ENCODE assay signal across 15 mouse cellular contexts in the genomic region with DNA sequence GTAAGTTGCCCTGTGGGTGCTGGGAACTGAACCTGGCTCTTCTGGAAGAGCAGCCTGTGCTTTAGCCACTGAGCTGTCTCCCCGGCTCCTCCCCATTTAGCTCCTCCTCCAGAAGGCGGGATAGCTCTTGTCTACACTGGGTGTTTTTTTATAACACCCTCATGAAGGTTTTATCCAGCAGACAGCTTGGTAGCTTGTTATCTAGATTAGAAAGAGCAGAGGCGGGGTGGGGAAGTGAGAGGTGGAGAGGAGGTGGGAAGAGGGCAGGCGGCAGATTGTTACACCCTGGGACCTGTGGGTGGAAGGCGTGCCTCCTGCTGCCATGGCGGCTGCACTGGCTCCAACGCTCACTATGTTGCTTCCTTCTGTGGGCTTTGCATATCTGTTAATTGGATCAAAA. TPM values are rescaled to one million over a fixed set of nuclear protein-coding genes. Genes with fewer than 3 reads are reported as not detected.
DNase-seq lines count a peak whose midpoint lies in the region; ATAC-seq and TF ChIP-seq lines count a peak whose summit lies in the region.
"Had no signal": no experiment of that assay in that cellular context is flagged by ENCODE, and none has a peak within 500 bp of the region (broad histone marks: within the 10 kb centered on the region; RNA-seq: fewer than 3 reads in every experiment).

No protein-coding gene starts in this region.

- H3K27ac ChIP-seq in layer of hippocampus, adult 2 months: no peak overlapping the region
- H3K27ac ChIP-seq: heart, embryonic 13.5 days; hindbrain, embryonic 10.5 days; lung, embryonic 15.5 days; midbrain, embryonic 12.5 days had no signal

- DNase-seq in layer of hippocampus, adult 2 months (ENCODE audit: low spot score in 2 of 2): peak; percentile 23 to 32
- no peak for DNase-seq in layer of hippocampus, postnatal 25 days (ENCODE audit: extremely low spot score in 1 of 2, low spot score in 1 of 2)
- DNase-seq in cerebellum, adult 18-20 months: peak; percentile 23 to 33
- peak; percentile 11 to 22 for DNase-seq in layer of hippocampus, adult 8-10 months (ENCODE audit: low spot score in 2 of 2)
- DNase-seq in lung, postnatal 25 days (ENCODE audit: low spot score): no peak
- DNase-seq in kidney, postnatal 4 days: no peak
- DNase-seq in right cerebral cortex, postnatal 36 days (ENCODE audit: low spot score in 2 of 2): no peak
- DNase-seq: gastrocnemius, postnatal 10 days; kidney, postnatal 10 days; left cerebral cortex, postnatal 4 days had no signal

- TF ChIP-seq CTCF in layer of hippocampus, adult 2 months (conservative IDR thresholded peaks at IDR 0.05): no peak

- ATAC-seq in megakaryocyte progenitor cell, adult 5-6 weeks (replicated peaks; ENCODE audit: poor library complexity): peak; percentile 73

- H3K4me3 ChIP-seq in layer of hippocampus, adult 2 months: no peak overlapping the region
- H3K4me3 ChIP-seq: heart, embryonic 13.5 days; hindbrain, embryonic 10.5 days; lung, embryonic 15.5 days; midbrain, embryonic 12.5 days had no signal

RNA-seq across cellular contexts. Expression of gene Rnf213, which starts 39.8 kb away (rescaled TPM):
- total RNA-seq in layer of hippocampus, adult 2 months (2021): 1 to 10 TPM; 3.1 to 4.1 TPM
- total RNA-seq in layer of hippocampus, postnatal 25 days (2021): 1 to 10 TPM; 3.6 to 4.3 TPM
- total RNA-seq in layer of hippocampus, adult 8-10 months (2022): 1 to 10 TPM; 3.6 to 8.6 (median 6.1) TPM
- 62.9 and 69.5 TPM in 2 replicates for total RNA-seq in megakaryocyte progenitor cell, adult 5-6 weeks (2015)
- total RNA-seq in megakaryocyte progenitor cell, adult 5-6 weeks (2017): 36.4 and 45.5 TPM in 2 replicates

RNA-seq across cellular contexts. Expression of gene Endov, which starts 58.4 kb away (rescaled TPM):
- total RNA-seq in layer of hippocampus, adult 2 months (2021): 10 to 100 TPM; 35.8 to 35.9 TPM
- total RNA-seq in layer of hippocampus, postnatal 25 days (2021): 10 to 100 TPM; 35.6 to 38.2 TPM
- total RNA-seq in layer of hippocampus, adult 8-10 months (2022): 10 to 100 TPM; 28.8 to 39.7 (median 32.2) TPM
- 3.1 and 6.4 TPM in 2 replicates for total RNA-seq in megakaryocyte progenitor cell, adult 5-6 weeks (2015)
- 6.7 and 8.7 TPM in 2 replicates for total RNA-seq in megakaryocyte progenitor cell, adult 5-6 weeks (2017)

Comparison
In these comparisons a context has a peak if more than half of its experiments do, and no peak if none do; other contexts are left out.
1. DNase-seq: peak in layer of hippocampus, adult 2 months (2 of 2), cerebellum, adult 18-20 months (2 of 2) and layer of hippocampus, adult 8-10 months (2 of 2); none in layer of hippocampus, postnatal 25 days (0 of 2), lung, postnatal 25 days (single experiment), kidney, postnatal 4 days (0 of 2) and right cerebral cortex, postnatal 36 days (0 of 2).